Mouse (Mus musculus) adipocyte (in vitro differentiated cells): Measurements from ENCODE around the gene Unc93a2.
"Not testable (repeated sequence)": the region's sequence is repeated elsewhere in the genome, so short reads cannot be mapped to it uniquely, and the experiment has no call there.

Source experiments
- DNase-seq: peaks from one replicate; pipeline ENCODE4 v3.0.0-alpha.2; 2016; ENCODE audit warnings: low spot score

The Unc93a2 gene

DNA sequence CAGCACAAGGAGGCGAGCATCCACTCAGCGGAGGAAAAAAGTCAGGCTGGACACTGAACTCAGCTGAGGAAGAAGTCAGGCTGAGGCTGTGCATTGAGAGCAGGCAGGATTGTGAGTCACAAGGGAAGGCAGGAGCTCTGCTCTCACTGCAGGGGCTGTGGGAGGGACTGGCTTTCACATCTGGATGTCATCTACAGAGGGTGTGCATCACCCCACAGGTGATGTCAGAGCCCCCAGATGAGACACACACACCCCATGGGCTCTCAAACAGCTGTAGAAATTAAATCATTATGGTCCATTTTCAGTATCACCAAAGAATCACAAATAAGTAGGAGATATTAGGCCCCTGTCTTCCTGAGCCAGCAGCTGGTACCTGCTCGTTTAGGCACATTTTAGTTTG is at the start of gene Unc93a2:
Gene Unc93a2 (minus strand): TSS at position 101 of the 400 bp plus-strand sequence.
- DNase-seq: not testable (repeated sequence)

- not testable (repeated sequence) for DNase-seq
Observed at GRCm38 (mm10) chr17:7434121-7434520, 48.9 kb upstream of the Unc93a2 start.

- DNase-seq: not testable (repeated sequence)
Observed at GRCm38 (mm10) chr17:7430210-7430631, 45.0 kb upstream of the Unc93a2 start.

GRCm38 (mm10) chr17:7420191-7420973 is 35.1 kb upstream of the Unc93a2 start:
- not testable (repeated sequence) for DNase-seq

DNA sequence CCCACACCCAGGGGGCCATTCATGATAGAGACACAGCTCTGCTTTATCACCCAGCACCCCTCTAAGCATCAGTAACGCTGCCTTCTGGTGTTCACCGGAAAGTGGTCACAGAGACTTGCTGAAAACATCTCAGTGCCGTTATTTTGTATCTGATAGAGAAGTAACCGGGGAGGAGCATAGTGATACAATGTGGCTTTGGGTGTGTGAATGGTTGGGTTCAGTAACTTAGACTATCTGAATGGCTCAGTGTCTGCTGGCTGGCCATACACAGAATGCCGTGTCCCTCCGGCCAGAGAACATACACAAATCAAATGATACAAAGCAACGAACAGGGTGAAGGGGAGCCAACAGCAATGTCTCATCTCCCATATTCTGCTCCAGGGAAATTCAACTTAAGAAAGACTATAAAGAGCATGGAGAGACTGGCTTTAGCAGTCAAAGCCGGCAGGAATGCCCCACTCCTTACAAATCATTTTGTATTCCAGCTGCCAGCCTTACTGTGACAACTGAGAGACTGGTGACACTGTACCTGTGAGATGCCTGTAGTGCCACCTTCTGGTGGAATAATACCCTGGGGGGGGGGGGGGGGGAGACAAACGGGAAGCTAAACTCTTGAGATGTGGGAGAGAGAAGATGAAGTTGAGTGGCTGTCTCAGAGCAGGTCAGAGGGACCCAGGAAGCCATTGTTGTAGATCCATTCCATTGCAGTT is 29.5 kb upstream of the Unc93a2 start:
- DNase-seq: not testable (repeated sequence)

DNA sequence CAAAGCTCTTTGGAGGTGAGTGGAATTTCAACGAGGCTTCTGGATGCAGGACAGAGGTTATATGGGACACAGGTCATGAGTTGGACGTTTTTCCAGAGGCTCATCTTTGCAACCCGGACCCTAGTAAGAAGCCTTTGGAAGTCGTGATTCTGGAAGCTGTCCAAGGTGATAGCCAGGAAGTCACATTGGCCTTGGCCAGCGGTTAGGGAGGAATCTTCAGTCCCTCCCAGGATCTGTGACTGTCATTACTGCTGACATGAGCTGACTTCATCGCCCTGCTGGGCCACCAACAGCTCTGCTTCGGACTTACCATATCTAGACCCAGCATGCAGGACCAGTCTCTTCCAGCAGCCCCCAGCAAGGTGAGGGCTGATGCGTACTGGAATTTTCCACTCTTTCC is 28.1 kb upstream of the Unc93a2 start:
- not testable (repeated sequence) for DNase-seq

DNA sequence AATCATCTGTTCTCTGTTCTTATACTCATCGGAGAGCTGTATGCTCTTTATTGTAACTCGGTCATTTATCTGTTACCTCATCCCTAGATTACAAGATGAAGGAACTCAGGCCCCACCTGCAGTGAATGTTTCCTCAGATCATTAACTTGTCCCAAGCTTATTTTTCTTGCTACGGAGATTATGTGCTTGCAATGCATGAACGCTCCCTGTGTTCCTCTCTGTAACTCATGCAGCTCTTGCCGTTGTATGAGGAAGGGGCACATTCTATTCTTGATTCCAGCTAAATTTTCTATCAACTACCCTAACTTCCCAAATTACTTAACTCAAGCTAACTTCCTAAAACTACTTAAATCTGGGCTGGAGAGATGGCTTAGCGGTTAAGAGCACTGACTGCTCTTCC is 14.5 kb upstream of the Unc93a2 start:
- not testable (repeated sequence) for DNase-seq

- DNase-seq: not testable (repeated sequence)
Observed at GRCm38 (mm10) chr17:7398198-7398847, 13.1 kb upstream of the Unc93a2 start.

DNA sequence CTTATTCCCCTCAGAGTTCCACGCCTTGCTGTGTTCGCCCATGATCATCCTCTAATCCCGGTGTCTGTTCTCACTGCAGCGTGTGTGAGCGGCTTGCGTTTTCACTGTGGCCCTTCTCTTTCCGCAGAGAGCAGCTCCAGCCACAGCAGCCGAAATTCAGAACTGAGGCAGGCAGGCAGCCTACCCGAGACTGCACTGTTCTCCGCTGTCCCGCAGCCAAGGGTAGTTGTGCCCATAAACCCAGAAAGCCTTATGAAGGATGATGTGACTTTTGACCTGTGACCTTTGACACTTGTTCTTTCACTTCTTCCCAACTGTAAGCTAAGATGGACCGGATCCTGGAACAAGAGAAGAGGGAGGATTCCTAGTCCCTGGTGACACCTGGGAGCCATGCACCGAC is 11.8 kb upstream of the Unc93a2 start:
- not testable (repeated sequence) for DNase-seq

DNA sequence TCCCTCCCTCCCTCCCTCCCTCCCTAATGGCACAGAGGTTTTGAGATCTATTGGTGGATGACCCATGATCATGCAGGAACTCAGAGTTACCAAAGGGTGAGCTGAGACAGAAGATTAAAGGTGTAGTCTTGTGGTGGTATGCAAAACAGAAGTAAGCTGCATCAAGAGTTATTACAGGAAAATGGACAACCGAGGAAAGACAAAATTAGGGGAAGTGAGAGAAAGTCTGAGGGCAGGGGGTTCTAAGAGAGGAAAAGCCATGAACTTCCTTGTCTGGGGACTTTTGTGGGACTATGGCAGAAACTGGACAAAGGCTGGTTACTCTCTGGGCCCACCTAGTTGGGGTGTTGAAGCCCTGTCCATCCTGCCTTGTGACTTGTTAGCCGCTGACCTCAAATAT is 11.0 kb upstream of the Unc93a2 start:
- not testable (repeated sequence) for DNase-seq

DNA sequence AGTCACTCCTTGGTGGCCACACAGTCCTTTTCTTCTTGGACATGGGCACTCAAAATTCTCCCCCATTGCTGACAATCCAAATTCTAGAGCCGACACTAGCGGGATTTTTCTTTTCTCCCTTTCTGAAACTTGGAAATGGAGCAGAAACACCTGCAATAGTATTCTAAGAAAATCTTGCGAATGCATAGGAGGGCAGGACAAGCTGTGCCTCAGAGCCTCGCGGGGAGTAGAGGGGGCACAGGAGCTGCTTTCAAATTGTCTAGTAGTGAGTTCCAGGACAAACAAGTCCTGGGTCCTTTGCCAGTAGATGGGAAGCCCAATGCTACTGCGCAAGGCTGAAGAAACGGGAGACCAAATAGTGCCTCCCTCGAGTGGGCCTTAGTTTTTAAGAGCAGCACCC is 10.4 kb upstream of the Unc93a2 start:
- not testable (repeated sequence) for DNase-seq

DNA sequence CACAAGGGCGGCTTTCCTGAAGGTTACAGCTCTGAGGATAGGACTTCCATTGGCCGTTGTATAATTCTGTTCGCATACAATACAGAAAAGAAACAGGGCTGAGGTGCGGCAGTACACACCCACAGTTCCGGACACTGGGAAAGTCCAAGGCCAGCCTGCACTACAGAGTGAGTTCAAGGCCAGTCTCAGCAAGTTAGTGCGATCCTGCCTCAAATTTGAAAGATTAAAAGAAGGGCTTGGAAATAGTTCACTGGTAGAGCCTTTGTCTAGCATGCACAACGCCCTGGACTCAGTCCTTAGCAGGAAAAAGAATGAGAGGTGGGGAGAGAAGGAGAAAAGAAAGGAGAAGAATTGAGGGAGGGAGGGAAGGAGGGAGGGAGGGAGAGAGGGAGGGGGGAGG is 9.9 kb upstream of the Unc93a2 start:
- not testable (repeated sequence) for DNase-seq

DNA sequence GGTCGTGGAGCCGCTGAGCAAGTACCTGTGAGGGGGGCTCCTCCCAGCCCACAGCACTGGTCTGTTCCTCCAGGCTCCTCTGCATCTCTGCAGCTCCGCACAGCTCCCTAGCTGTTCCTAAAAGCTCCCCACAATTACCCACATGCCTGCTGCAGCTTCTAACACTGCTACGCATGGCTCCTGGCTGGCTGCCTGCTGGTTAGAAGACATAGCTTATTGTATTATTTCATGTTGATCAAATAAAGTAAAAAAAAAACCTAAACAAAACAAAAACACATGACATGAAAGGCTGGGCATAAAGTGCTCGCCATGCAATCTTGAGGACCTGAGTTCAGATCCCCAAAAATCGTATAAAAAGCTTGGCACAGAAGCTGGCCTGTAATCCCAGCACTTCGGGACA is 4.6 kb upstream of the Unc93a2 start:
- DNase-seq: not testable (repeated sequence)

DNA sequence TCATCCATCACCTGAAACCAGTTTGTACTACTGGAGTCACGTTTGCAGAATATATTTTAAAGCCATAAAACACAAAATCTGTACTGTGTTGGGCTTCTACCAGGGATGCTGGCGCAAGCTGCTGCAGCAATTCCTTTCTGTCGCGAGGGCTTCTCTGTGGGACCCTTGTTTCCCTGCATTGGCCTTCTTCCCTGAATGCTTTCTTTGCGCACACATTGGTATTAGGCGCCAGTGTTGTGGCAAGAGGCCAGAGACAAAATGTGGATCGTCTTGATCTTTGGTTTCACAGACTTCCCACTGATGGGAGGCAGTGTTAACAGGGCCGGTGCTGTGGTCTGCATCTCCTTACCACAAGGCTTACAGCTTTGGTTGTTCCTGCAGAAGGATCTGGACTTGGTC is 3.7 kb upstream of the Unc93a2 start:
- DNase-seq: not testable (repeated sequence)

DNA sequence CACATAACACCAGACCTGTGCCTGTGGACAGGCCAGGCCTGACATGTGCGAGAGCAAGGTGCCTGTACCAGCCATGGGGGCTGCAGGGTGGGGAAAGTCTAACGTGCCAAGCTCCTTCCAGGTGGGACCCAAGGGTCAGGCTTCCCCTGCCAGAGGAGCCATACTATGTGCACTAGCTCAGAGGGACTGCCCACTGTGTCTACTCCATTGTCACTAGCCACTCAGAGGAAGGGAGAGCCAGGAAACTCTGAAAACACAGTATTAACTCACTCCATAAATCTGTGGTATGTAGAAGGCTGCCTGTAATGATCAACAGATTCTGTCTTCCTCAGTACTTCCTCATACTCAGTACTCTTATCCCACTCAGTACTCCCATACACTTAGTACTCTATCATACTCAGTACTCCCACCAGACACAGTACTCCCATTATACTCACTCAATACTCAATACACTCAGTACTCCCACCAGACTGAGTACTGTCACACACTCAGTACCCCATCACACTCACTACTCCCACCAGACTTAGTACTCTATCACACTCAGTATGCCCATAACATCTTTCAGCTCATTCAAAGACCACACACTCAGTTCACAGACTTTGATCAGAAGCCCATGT is 3.2 kb upstream of the Unc93a2 start:
- DNase-seq: not testable (repeated sequence)

DNA sequence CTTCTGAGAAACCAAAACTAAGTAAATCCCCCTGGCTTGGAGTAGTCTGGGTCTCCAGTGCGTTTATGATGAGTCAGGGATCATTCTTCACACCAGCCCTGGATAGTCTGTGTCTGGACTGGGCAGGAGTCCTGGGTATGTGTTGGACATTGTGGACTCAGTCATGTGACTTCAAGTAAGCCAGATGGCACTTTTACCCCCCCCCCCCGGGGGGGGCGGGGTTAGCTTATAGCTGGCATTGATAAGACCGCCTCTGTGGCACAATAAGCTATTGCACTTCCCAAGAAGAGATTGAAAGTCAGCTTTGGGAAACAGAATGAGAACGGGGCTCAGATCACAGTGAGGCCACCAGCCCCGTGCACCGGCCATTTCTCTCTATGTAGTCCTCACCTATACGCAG is 752 bp upstream of the Unc93a2 start:
- DNase-seq: not testable (repeated sequence)

DNA sequence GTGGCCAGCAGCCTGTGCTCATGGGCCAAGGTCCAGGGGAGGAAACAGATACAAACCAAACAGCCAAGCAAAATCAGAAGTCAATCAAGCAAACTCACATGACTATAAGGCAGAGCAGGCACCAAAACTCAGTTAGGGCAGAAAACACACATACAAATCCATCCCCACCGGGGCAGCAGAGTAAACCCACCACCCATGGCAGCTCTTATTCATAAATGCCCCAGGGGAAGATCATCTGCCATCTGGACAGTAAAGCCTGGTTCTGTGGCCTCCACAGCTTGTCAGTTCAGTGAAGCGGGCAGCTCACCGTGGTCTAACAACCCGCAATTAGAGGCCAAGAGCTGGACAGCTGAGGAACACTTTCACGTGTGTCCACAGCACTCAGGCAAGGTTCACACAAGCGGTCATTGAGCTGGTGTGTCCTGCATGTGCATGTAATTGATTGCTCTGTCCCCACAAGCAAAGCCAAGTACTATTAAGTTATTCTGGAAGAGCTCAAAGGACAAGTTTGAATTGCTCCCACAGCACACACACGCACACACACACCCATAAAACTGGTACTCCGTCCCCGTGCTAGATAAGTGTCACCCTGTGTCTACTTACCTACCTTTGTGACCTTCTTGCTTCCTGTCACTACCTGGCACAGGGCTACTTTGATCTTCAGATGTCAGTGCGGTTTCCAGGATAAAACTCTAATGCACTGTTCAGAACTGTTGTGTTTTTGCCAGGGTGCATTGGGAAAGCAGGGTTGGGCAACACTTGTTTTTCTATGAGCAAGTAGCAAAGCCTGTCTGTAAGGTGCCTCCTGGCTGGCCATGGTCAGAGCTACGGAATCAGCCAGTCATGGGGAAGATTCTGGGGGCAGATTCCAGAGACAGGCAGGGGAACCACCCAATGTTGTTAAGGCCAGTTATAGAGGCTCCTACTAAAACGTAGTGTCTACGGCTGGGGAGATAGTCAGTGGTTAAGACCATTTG is 1.8 kb downstream of the Unc93a2 start:
- not testable (repeated sequence) for DNase-seq

DNA sequence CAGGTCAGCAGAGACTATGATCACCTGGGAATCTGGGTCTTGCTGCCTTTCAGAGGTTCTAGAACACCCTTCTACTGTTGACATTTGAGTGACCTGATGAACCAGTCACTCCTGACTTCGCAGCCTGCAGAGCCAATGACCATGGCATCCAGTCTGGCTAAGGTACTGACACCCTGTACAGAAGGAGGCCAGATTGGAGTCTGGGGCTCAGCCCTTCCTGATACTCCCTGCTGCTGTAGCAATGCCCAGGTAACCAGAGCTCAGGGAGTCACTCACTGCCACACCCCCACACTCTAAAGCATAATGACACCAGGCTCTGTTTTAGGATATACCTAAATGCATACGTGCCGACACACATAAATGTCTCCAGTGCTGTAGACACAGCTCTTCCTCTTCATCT is 2.6 kb downstream of the Unc93a2 start:
- not testable (repeated sequence) for DNase-seq

DNA sequence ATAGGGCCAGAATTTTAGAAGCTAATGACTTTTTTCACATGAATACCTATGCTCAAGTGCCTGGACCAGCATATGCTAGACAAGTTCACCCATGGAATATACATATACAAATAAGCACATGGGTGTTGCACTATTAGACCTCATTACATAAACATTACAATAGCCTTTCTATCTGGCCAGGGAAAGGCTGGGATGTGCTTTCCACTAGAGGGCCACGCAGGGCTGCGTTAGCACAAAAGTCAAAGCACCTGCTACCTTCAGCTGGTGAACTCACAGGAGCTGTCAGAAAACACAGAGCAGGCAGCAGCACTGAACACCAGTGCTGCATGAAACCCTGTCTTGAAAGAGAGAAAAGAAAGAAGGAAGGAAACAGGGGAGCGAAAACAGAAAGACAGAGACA is 7.4 kb downstream of the Unc93a2 start:
- not testable (repeated sequence) for DNase-seq

GRCm38 (mm10) chr17:7376951-7377700 is 8.1 kb downstream of the Unc93a2 start:
- not testable (repeated sequence) for DNase-seq
